Mouse (Mus musculus): ENCODE data around the gene Slc16a4.

Slc16a4 gene

GRCm38 (mm10) chr3:107290764-107291381, at the start of gene Slc16a4:
Slc16a4 (plus strand) TSS chr3:107291230.
- DNase-seq (ENCODE audit: low read depth in 2 of 2, low spot score in 2 of 2) = no peak

- no peak for DNase-seq (ENCODE audit: low read depth in 2 of 2, low spot score in 2 of 2)
Measured at GRCm38 (mm10) chr3:107241389-107242094, 49.5 kb upstream of the Slc16a4 start.

- DNase-seq (ENCODE audit: low read depth in 2 of 2, low spot score in 2 of 2) = no peak
Measured at GRCm38 (mm10) chr3:107246876-107247275, 44.2 kb upstream of the Slc16a4 start.

- DNase-seq (ENCODE audit: low read depth in 2 of 2, low spot score in 2 of 2) = no peak
Measured at GRCm38 (mm10) chr3:107249042-107249441, 42.0 kb upstream of the Slc16a4 start.

- DNase-seq (ENCODE audit: low read depth in 2 of 2, low spot score in 2 of 2) = no peak
Measured at GRCm38 (mm10) chr3:107250320-107250719, 40.7 kb upstream of the Slc16a4 start.

- no peak for DNase-seq (ENCODE audit: low read depth in 2 of 2, low spot score in 2 of 2)
Measured at GRCm38 (mm10) chr3:107252035-107252434, 39.0 kb upstream of the Slc16a4 start.

- no peak for DNase-seq (ENCODE audit: low read depth in 2 of 2, low spot score in 2 of 2)
Measured at GRCm38 (mm10) chr3:107253925-107254324, 37.1 kb upstream of the Slc16a4 start.

- no peak for DNase-seq (ENCODE audit: low read depth in 2 of 2, low spot score in 2 of 2)
Measured at GRCm38 (mm10) chr3:107255992-107256391, 35.0 kb upstream of the Slc16a4 start.

- no peak for DNase-seq (ENCODE audit: low read depth in 2 of 2, low spot score in 2 of 2)
Measured at GRCm38 (mm10) chr3:107256724-107257123, 34.3 kb upstream of the Slc16a4 start.

- no peak for DNase-seq (ENCODE audit: low read depth in 2 of 2, low spot score in 2 of 2)
Measured at GRCm38 (mm10) chr3:107257924-107258323, 33.1 kb upstream of the Slc16a4 start.

GRCm38 (mm10) chr3:107260956-107261850, 29.8 kb upstream of the Slc16a4 start:
- DNase-seq (ENCODE audit: low read depth in 2 of 2, low spot score in 2 of 2) = no peak

GRCm38 (mm10) chr3:107261851-107262165, 29.2 kb upstream of the Slc16a4 start:
- no peak for DNase-seq (ENCODE audit: low read depth in 2 of 2, low spot score in 2 of 2)

- no peak for DNase-seq (ENCODE audit: low read depth in 2 of 2, low spot score in 2 of 2)
Measured at GRCm38 (mm10) chr3:107266814-107267345, 24.1 kb upstream of the Slc16a4 start.

GRCm38 (mm10) chr3:107272433-107272832, 18.6 kb upstream of the Slc16a4 start:
- no peak for DNase-seq (ENCODE audit: low read depth in 2 of 2, low spot score in 2 of 2)

GRCm38 (mm10) chr3:107273820-107274219, 17.2 kb upstream of the Slc16a4 start:
- peak; percentile 51 to 61 for DNase-seq (ENCODE audit: low read depth in 2 of 2, low spot score in 2 of 2)

- DNase-seq (ENCODE audit: low read depth in 2 of 2, low spot score in 2 of 2) = no peak
Measured at GRCm38 (mm10) chr3:107275351-107275750, 15.7 kb upstream of the Slc16a4 start.

GRCm38 (mm10) chr3:107275996-107276395, 15.0 kb upstream of the Slc16a4 start:
- DNase-seq (ENCODE audit: low read depth in 2 of 2, low spot score in 2 of 2) = no peak

GRCm38 (mm10) chr3:107276626-107277025, 14.4 kb upstream of the Slc16a4 start:
- DNase-seq (ENCODE audit: low read depth in 2 of 2, low spot score in 2 of 2) = no peak

- DNase-seq (ENCODE audit: low read depth in 2 of 2, low spot score in 2 of 2) = peak; percentile 80 to 88
Measured at GRCm38 (mm10) chr3:107278479-107279269, 12.4 kb upstream of the Slc16a4 start, which contains the start of gene Lamtor5. Lamtor5 (plus strand) TSS chr3:107278858.

GRCm38 (mm10) chr3:107286123-107286522, 4.9 kb upstream of the Slc16a4 start:
- no peak for DNase-seq (ENCODE audit: low read depth in 2 of 2, low spot score in 2 of 2)

- DNase-seq (ENCODE audit: low read depth in 2 of 2, low spot score in 2 of 2) = no peak
Measured at GRCm38 (mm10) chr3:107287346-107287745, 3.7 kb upstream of the Slc16a4 start.
